Mouse (Mus musculus): ENCODE data around the gene Zfand3. TPM values are rescaled to one million over a fixed set of nuclear protein-coding genes. Genes with fewer than 3 reads are reported as not detected.

The Zfand3 gene
- polyA plus RNA-seq, 1 experiment from 2014 or later: 47.2 TPM

- H3K4me1 ChIP-seq (ENCODE audit: control insufficient read depth, insufficient read depth, low read length): peaks cover 11% of the 10 kb centered on the region
These were observed 150.9 kb downstream of the Zfand3 start for GRCm38 (mm10) chr17:30155411-30155925.

GRCm38 (mm10) chr17:30158419-30159108 is 154.0 kb downstream of the Zfand3 start:
- no peaks in the 10 kb centered on the region for H3K36me3 ChIP-seq (ENCODE audit: control insufficient read depth, insufficient read depth, low read length)
- peaks cover 11% of the 10 kb centered on the region for H3K4me1 ChIP-seq (ENCODE audit: control insufficient read depth, insufficient read depth, low read length)
- no peaks in the 10 kb centered on the region for H3K27me3 ChIP-seq (ENCODE audit: control insufficient read depth, insufficient read depth, low read length)
- H3K27ac ChIP-seq (ENCODE audit: low read length): no peak overlapping the region
- WGBS: 63% methylated on average over 10 of the region's 10 CpGs
- no peak overlapping the region for H3K4me2 ChIP-seq (replicated peaks; ENCODE audit: low read depth, low read length)
- H3K9ac ChIP-seq (replicated peaks; ENCODE audit: low read depth, low read length): no peak overlapping the region
- no peaks in the 10 kb centered on the region for H3K9me3 ChIP-seq (ENCODE audit: control insufficient read depth, low read depth, low read length)
- H3K4me3 ChIP-seq (ENCODE audit: low read depth, low read length): no peak overlapping the region
- ATAC-seq (ENCODE audit: insufficient number of reproducible peaks, insufficient read depth, low FRiP score, low read depth): no peak

More at GRCm38 (mm10) chr17:30155411-30155925, 150.9 kb downstream of the Zfand3 start:
- Histone ChIP-seq H3K27ac (ENCODE audit: low read length) (0 out of 2 replicates have a peak overlapping the region, but pooled peaks have one; percentile 44), H3K4me3 (ENCODE audit: low read depth, low read length) (no peak overlapping the region), H3K36me3 (ENCODE audit: control insufficient read depth, insufficient read depth, low read length) (peaks cover 3% of the 10 kb centered on the region; the same call in 1 of the 2 replicates), H3K27me3 (ENCODE audit: control insufficient read depth, insufficient read depth, low read length) (no peaks in the 10 kb centered on the region), H3K4me2 (replicated peaks; ENCODE audit: low read depth, low read length) (no peak overlapping the region), H3K9ac (replicated peaks; ENCODE audit: low read depth, low read length) (no peak overlapping the region), H3K9me3 (ENCODE audit: control insufficient read depth, low read depth, low read length) (no peaks in the 10 kb centered on the region)
- 0 out of 2 replicates have a peak, but pooled peaks have one; percentile 33 for ATAC-seq (ENCODE audit: insufficient number of reproducible peaks, insufficient read depth, low FRiP score, low read depth)
- WGBS: 61% methylated on average over 7 of the region's 7 CpGs

DNA sequence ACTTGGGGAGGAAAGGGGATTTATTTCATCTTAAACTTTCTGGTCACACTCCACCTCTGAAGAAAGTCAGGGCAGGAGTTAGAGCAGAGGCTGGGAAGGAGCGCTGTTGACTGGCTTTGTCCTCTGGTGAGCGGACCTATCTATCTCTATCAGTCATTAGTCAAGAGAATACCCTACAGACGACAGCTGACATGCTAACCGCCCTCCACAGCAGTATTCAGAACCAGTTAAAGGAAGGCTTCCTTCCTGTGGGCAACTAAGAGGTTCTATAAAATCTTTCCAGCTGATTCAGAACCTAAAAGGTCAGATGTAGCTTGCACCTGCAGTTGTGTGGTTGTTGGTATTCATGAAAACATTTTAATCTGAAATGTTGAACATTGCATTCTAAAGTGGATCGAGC is 154.8 kb downstream of the Zfand3 start:
- no peak for ATAC-seq (ENCODE audit: insufficient number of reproducible peaks, insufficient read depth, low FRiP score, low read depth)
- WGBS: 54% methylated on average over 5 of the region's 5 CpGs

DNA sequence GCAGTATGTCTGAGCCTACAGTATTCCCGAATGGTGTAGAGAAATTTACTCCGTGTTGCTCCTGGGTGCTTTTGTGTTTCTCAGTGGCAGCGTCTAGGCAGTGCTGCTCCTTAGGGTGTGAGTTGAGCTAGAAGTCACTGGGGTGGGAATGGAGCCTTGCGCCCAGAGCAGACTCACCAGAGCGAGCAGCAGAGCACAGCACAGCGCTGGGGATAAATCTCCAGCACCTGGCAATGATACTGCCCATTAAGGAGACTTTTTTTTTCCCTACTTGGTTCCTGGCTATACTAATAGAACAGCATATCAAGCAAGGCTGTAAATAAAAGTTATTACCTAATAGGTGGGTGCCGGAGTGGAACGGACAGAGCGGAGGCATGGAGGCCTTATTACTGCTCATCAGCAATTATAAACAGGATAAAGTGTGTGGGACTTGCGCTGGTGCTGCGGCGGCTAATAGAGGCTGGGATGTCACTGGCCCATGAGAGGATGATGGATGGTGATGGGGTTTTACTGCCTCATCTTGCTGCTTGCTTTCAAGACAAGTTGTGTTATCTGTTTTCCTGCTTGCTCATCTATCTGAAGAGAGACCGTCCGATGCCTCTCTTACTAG is 156.4 kb downstream of the Zfand3 start:
- H3K4me3 ChIP-seq (ENCODE audit: low read depth, low read length): no peak overlapping the region
- no peaks in the 10 kb centered on the region for H3K4me1 ChIP-seq (ENCODE audit: control insufficient read depth, insufficient read depth, low read length)
- no peaks in the 10 kb centered on the region for H3K9me3 ChIP-seq (ENCODE audit: control insufficient read depth, low read depth, low read length)
- no peak overlapping the region for H3K9ac ChIP-seq (replicated peaks; ENCODE audit: low read depth, low read length)
- no peak overlapping the region for H3K27ac ChIP-seq (ENCODE audit: low read length)
- no peaks in the 10 kb centered on the region for H3K36me3 ChIP-seq (ENCODE audit: control insufficient read depth, insufficient read depth, low read length)
- H3K4me2 ChIP-seq (replicated peaks; ENCODE audit: low read depth, low read length): no peak overlapping the region
- 57% methylated on average over 14 of the region's 14 CpGs for WGBS
- no peaks in the 10 kb centered on the region for H3K27me3 ChIP-seq (ENCODE audit: control insufficient read depth, insufficient read depth, low read length)
- ATAC-seq (ENCODE audit: insufficient number of reproducible peaks, insufficient read depth, low FRiP score, low read depth): no peak

More for the DNA sequence above, 154.8 kb downstream of the Zfand3 start:
- Histone ChIP-seq H3K4me3 (ENCODE audit: low read depth, low read length) (no peak overlapping the region), H3K4me1 (ENCODE audit: control insufficient read depth, insufficient read depth, low read length) (peaks cover 7% of the 10 kb centered on the region; the same call in 1 of the 2 replicates), H3K9ac (replicated peaks; ENCODE audit: low read depth, low read length) (no peak overlapping the region), H3K9me3 (ENCODE audit: control insufficient read depth, low read depth, low read length) (no peaks in the 10 kb centered on the region), H3K36me3 (ENCODE audit: control insufficient read depth, insufficient read depth, low read length) (no peaks in the 10 kb centered on the region), H3K27ac (ENCODE audit: low read length) (no peak overlapping the region), H3K27me3 (ENCODE audit: control insufficient read depth, insufficient read depth, low read length) (no peaks in the 10 kb centered on the region), H3K4me2 (replicated peaks; ENCODE audit: low read depth, low read length) (no peak overlapping the region)

DNA sequence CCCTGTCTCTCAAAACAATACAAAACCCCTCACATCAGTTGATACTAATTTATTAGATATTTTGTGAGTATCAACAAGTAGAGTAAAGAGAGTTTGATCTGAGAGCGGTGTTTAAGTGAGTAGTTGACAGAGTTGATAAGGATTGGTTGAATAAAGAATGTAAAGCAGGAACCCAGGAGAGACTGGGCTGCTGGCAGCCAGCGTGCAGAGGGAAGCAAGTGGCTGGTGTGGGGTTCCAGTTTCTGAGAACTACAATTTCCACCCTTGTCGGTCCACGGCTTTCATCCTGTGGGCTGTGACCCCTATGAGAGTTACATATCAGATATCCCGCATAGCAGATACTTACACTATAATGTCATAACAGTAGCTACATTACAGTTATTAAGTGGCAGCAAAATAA is 158.4 kb downstream of the Zfand3 start:
- no peaks in the 10 kb centered on the region for H3K4me1 ChIP-seq (ENCODE audit: control insufficient read depth, insufficient read depth, low read length)
- no peak overlapping the region for H3K4me3 ChIP-seq (ENCODE audit: low read depth, low read length)
- H3K9me3 ChIP-seq (ENCODE audit: control insufficient read depth, low read depth, low read length): no peaks in the 10 kb centered on the region
- H3K36me3 ChIP-seq (ENCODE audit: control insufficient read depth, insufficient read depth, low read length): no peaks in the 10 kb centered on the region
- 83% methylated on average over 5 of the region's 5 CpGs for WGBS
- no peak overlapping the region for H3K4me2 ChIP-seq (replicated peaks; ENCODE audit: low read depth, low read length)
- no peak overlapping the region for H3K9ac ChIP-seq (replicated peaks; ENCODE audit: low read depth, low read length)
- no peak for ATAC-seq (ENCODE audit: insufficient number of reproducible peaks, insufficient read depth, low FRiP score, low read depth)
- H3K27me3 ChIP-seq (ENCODE audit: control insufficient read depth, insufficient read depth, low read length): no peaks in the 10 kb centered on the region
- no peak overlapping the region for H3K27ac ChIP-seq (ENCODE audit: low read length)

- no peak overlapping the region for H3K4me3 ChIP-seq (ENCODE audit: low read depth, low read length)
- ATAC-seq (ENCODE audit: insufficient number of reproducible peaks, insufficient read depth, low FRiP score, low read depth): no peak
- H3K27me3 ChIP-seq (ENCODE audit: control insufficient read depth, insufficient read depth, low read length): no peaks in the 10 kb centered on the region
- WGBS: 84% methylated on average over 6 of the region's 6 CpGs
- no peak overlapping the region for H3K27ac ChIP-seq (ENCODE audit: low read length)
- H3K4me2 ChIP-seq (replicated peaks; ENCODE audit: low read depth, low read length): no peak overlapping the region
- H3K9me3 ChIP-seq (ENCODE audit: control insufficient read depth, low read depth, low read length): no peaks in the 10 kb centered on the region
- H3K9ac ChIP-seq (replicated peaks; ENCODE audit: low read depth, low read length): no peak overlapping the region
- H3K36me3 ChIP-seq (ENCODE audit: control insufficient read depth, insufficient read depth, low read length): no peaks in the 10 kb centered on the region
- H3K4me1 ChIP-seq (ENCODE audit: control insufficient read depth, insufficient read depth, low read length): no peaks in the 10 kb centered on the region
These were observed 159.3 kb downstream of the Zfand3 start for GRCm38 (mm10) chr17:30163793-30164192.

GRCm38 (mm10) chr17:30164818-30165217 is 160.3 kb downstream of the Zfand3 start:
- H3K27me3 ChIP-seq (ENCODE audit: control insufficient read depth, insufficient read depth, low read length): no peaks in the 10 kb centered on the region
- H3K4me3 ChIP-seq (ENCODE audit: low read depth, low read length): no peak overlapping the region
- no peaks in the 10 kb centered on the region for H3K36me3 ChIP-seq (ENCODE audit: control insufficient read depth, insufficient read depth, low read length)
- no peaks in the 10 kb centered on the region for H3K9me3 ChIP-seq (ENCODE audit: control insufficient read depth, low read depth, low read length)
- H3K9ac ChIP-seq (replicated peaks; ENCODE audit: low read depth, low read length): no peak overlapping the region
- WGBS: 78% methylated on average over 9 of the region's 9 CpGs
- H3K4me2 ChIP-seq (replicated peaks; ENCODE audit: low read depth, low read length): no peak overlapping the region
- no peak overlapping the region for H3K27ac ChIP-seq (ENCODE audit: low read length)
- H3K4me1 ChIP-seq (ENCODE audit: control insufficient read depth, insufficient read depth, low read length): no peaks in the 10 kb centered on the region
- ATAC-seq (ENCODE audit: insufficient number of reproducible peaks, insufficient read depth, low FRiP score, low read depth): no peak

DNA sequence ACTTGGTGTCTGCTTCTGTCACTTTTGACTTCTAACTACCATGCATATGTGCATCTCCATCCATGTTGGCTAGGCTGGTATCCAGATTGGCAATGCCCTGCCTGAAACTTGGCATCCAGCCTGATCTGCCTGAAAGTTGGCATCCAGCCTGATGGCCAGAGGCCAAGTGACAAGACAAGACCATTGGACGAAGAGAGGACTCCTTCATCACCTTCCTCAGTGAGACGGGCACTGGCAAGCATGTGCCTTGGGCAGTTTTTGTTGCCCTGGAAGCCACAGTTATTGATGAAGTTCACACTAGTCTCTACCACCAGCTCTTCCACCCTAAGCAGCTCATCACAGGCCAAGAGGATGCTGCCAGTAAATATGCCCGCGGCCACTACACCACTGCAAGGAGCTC is 172.9 kb downstream of the Zfand3 start:
- WGBS: 85% methylated on average over 4 of the region's 4 CpGs
- H3K36me3 ChIP-seq (ENCODE audit: control insufficient read depth, insufficient read depth, low read length): peaks cover 4% of the 10 kb centered on the region; the same call in 1 of the 2 replicates

More for the DNA sequence above, 172.9 kb downstream of the Zfand3 start:
- H3K9me3 ChIP-seq (ENCODE audit: control insufficient read depth, low read depth, low read length): no peaks in the 10 kb centered on the region
- no peaks in the 10 kb centered on the region for H3K4me1 ChIP-seq (ENCODE audit: control insufficient read depth, insufficient read depth, low read length)
- H3K27ac ChIP-seq (ENCODE audit: low read length): no peak overlapping the region
- no peak overlapping the region for H3K9ac ChIP-seq (replicated peaks; ENCODE audit: low read depth, low read length)
- H3K4me2 ChIP-seq (replicated peaks; ENCODE audit: low read depth, low read length): no peak overlapping the region
- H3K4me3 ChIP-seq (ENCODE audit: low read depth, low read length): no peak overlapping the region
- no peak for ATAC-seq (ENCODE audit: insufficient number of reproducible peaks, insufficient read depth, low FRiP score, low read depth)
- no peaks in the 10 kb centered on the region for H3K27me3 ChIP-seq (ENCODE audit: control insufficient read depth, insufficient read depth, low read length)
